Mouse (Mus musculus): ENCODE results near the gene Arl16. TPM values are rescaled to one million over a fixed set of nuclear protein-coding genes. Genes with fewer than 3 reads are reported as not detected.

Arl16 gene
- polyA plus RNA-seq, 1 experiment from 2014 or later, result 33.6 TPM

DNA sequence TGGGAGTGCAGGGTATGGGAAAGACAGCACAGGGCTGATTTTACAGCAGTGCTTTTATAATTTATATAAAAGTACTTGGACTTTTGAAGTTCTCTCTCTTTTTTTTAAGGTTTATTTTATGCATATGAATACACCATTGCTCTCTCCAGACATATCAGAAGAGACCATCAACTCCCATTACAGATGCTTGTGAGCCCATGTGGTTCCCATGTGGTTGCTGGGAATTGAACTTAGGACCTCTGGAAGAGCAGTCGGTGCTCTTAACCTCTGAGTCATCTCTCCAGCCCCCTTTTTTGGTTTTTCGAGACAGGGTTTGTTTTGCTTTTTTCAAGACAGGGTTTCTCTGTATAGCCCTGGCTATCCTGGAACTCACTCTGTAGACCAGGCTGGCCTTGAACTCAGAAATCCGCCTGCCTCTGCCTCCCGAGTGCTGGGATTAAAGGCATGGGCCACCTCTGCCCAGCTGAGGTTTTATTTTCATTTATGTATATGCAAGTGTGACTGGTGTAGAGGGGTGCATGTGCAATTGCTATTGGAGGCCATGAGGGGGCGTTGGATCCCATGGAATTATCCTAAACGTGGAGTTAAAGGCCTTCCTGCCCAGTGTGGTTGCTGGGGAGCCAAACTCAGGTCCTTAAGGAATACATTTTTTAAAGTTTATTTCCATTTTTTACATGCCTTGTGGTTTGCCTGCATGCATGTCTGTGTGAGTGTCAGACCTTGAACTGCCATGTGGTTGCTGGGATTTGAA lies 8.4 kb downstream of the Arl16 start:
- Histone ChIP-seq H3K4me3 (ENCODE audit: low read length) (peak overlapping the region; percentile 95), H3K27me3 (ENCODE audit: control insufficient read depth, insufficient read depth, low read length) (no peaks in the 10 kb centered on the region), H3K9me3 (replicated peaks; ENCODE audit: control insufficient read depth, low read length) (no peaks in the 10 kb centered on the region), H3K27ac (ENCODE audit: low read length) (no peak overlapping the region; the same call in 1 of the 2 replicates), H3K9ac (ENCODE audit: low read length) (peak overlapping the region; percentile 99), H3K4me2 (ENCODE audit: low read depth, low read length) (peak overlapping the region; percentile 97), H3K4me1 (ENCODE audit: control insufficient read depth, insufficient read depth, low read length) (peaks cover 12% of the 10 kb centered on the region), H3K36me3 (ENCODE audit: control insufficient read depth, insufficient read depth) (peaks cover 15% of the 10 kb centered on the region)
- 68% methylated on average over 6 of the region's 6 CpGs for WGBS
- ATAC-seq (replicated peaks; ENCODE audit: extremely low read depth, insufficient read depth, low FRiP score), result no peak

DNA sequence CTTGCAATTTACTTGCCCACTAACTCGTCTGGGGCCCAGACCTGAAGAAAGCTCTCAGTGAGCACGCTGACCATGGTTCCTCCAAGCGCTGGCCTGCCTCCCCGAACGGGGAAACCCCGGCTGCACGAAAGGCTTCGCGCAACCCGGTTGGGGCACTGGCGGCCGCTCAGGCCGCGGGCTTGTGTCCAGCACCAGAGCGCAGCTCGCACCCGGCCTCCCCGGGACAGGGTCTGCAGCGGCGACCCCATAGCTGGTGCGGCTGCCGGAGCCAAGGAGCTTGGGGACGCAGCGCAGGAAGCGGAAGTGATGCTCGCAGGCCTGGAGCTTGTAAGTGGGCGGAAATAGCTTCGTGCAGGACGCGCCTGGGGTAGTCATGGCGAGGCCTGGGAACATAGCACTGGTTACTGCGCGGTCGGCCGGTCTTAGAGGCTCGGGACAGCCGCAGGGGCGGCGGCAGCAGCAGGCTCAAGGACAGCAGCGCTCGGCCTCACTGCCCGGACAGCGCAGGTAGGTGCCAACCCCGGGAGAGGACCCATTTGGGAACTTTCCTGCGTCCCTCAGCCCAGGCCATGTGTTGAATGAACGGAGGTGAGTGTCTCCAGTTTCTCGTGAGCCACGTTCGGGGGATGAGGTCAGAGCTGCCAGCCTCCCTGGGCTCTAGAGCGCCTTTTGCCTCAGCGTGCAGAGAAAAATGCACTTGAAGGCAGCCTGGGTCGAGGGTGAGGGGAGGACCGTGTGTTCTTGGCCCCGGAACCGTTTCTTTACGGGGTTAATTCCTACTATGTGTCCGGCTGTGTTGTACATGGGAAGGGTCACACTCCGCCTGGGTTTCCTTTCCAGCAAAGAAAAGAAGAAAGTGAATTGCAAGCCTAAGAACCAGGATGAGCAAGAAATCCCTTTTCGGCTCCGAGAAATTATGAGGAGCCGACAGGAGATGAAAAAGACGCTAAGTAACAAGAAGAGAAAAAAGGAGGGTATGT lies 9.3 kb downstream of the Arl16 start, which contains the start of the genes Oxld1 and Ccdc137:
Gene Oxld1 (minus strand): TSS at position 297 of the 980 bp plus-strand sequence.
Gene Ccdc137 (plus strand): TSS at position 344 of the 980 bp plus-strand sequence.
- 2% methylated on average over 62 of the region's 62 CpGs for WGBS
- H3K9me3 ChIP-seq (replicated peaks; ENCODE audit: control insufficient read depth, low read length), result no peaks in the 10 kb centered on the region
- peak; percentile 92 for ATAC-seq (replicated peaks; ENCODE audit: extremely low read depth, insufficient read depth, low FRiP score)
- H3K4me1 ChIP-seq (ENCODE audit: control insufficient read depth, insufficient read depth, low read length), result peaks cover 12% of the 10 kb centered on the region
- H3K36me3 ChIP-seq (ENCODE audit: control insufficient read depth, insufficient read depth), result peaks cover 15% of the 10 kb centered on the region
- H3K27ac ChIP-seq (ENCODE audit: low read length), result peak within 1 kb of the TSS; percentile 96
- H3K4me3 ChIP-seq (ENCODE audit: low read length), result peak within 1 kb of the TSS; percentile 95
- H3K27me3 ChIP-seq (ENCODE audit: control insufficient read depth, insufficient read depth, low read length), result no peaks in the 10 kb centered on the region
- peak within 1 kb of the TSS; percentile 97 for H3K4me2 ChIP-seq (ENCODE audit: low read depth, low read length)
- peak within 1 kb of the TSS; percentile 99 for H3K9ac ChIP-seq (ENCODE audit: low read length)

DNA sequence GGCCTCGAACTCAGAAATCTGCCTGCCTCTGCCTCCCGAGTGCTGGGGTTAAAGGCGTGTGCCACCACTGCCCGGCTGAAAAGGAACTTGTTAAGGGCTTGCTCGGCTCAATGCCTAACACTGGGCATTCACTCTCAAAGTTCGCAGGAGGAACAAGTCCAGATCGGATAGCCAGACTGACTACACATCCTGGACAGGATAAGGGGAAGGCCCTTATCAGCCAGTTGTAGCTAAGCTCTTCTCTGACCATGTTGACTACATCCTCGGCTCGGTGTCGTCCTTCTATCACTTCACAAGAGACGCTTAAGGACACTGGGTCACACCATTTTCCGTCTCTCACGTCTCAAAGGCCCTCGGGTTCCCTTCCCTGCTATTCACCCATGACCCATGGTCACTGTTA lies 10.0 kb downstream of the Arl16 start:
- Histone ChIP-seq H3K4me2 (ENCODE audit: low read depth, low read length) (peak overlapping the region; percentile 97), H3K4me1 (ENCODE audit: control insufficient read depth, insufficient read depth, low read length) (peaks cover 12% of the 10 kb centered on the region), H3K27me3 (ENCODE audit: control insufficient read depth, insufficient read depth, low read length) (no peaks in the 10 kb centered on the region), H3K36me3 (ENCODE audit: control insufficient read depth, insufficient read depth) (peaks cover 15% of the 10 kb centered on the region), H3K4me3 (ENCODE audit: low read length) (peak overlapping the region; percentile 95), H3K27ac (ENCODE audit: low read length) (peak overlapping the region; percentile 96), H3K9me3 (replicated peaks; ENCODE audit: control insufficient read depth, low read length) (no peaks in the 10 kb centered on the region), H3K9ac (ENCODE audit: low read length) (peak overlapping the region; percentile 99)
- 16% methylated on average over 14 of the region's 14 CpGs for WGBS
- ATAC-seq (replicated peaks; ENCODE audit: extremely low read depth, insufficient read depth, low FRiP score), result peak; percentile 5; the same call in 1 of the 2 replicates

DNA sequence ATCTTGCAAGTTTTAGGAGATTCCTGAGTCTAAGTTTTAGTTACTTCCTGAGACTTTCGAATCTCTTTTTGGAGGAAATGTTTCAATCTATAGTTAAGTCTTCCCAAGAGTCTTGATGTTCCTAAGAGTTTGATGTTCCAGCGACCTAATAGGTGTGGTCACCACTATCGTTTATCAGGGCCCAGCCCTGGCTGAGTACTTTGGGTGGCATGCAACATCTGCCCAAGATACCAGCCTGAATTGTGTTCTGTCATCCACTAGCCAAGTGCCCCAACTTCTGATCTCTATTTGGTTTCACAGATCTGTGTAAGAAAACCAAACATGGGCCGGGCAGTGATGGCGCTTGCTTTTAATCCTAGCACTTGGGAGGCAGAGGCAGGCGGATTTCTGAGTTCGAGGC lies 12.0 kb downstream of the Arl16 start:
- no peak overlapping the region for H3K9ac ChIP-seq (ENCODE audit: low read length)
- no peak for ATAC-seq (replicated peaks; ENCODE audit: extremely low read depth, insufficient read depth, low FRiP score)
- H3K9me3 ChIP-seq (replicated peaks; ENCODE audit: control insufficient read depth, low read length), result no peaks in the 10 kb centered on the region
- no peak overlapping the region for H3K4me2 ChIP-seq (ENCODE audit: low read depth, low read length)
- 92% methylated on average over 7 of the region's 7 CpGs for WGBS
- no peaks in the 10 kb centered on the region for H3K27me3 ChIP-seq (ENCODE audit: control insufficient read depth, insufficient read depth, low read length)
- H3K27ac ChIP-seq (ENCODE audit: low read length), result no peak overlapping the region
- H3K4me1 ChIP-seq (ENCODE audit: control insufficient read depth, insufficient read depth, low read length), result peaks cover 12% of the 10 kb centered on the region
- no peak overlapping the region for H3K4me3 ChIP-seq (ENCODE audit: low read length)
- H3K36me3 ChIP-seq (ENCODE audit: control insufficient read depth, insufficient read depth), result peaks cover 2% of the 10 kb centered on the region; the same call in 1 of the 2 replicates

DNA sequence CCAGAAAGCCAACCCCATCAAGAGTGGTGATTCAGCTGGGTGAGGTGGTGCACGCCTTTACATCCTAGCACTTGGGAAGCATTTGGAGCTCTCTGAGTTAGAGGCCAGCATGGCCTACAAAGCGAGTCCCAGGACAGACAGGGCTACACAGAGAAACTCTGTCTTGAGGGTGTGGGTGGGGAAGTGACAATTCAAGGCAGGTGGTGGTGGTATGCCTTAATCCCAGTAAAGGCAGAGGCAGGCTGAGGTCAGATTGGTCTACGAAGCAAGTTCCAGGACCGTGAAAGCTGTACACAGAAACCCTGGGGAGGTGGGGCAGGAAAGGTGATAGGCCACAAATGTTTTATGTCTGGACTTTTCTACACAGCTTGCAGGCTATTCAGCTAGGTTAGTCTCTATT lies 12.4 kb downstream of the Arl16 start:
- Histone ChIP-seq H3K27ac (ENCODE audit: low read length) (no peak overlapping the region), H3K9me3 (replicated peaks; ENCODE audit: control insufficient read depth, low read length) (no peaks in the 10 kb centered on the region), H3K27me3 (ENCODE audit: control insufficient read depth, insufficient read depth, low read length) (no peaks in the 10 kb centered on the region), H3K4me1 (ENCODE audit: control insufficient read depth, insufficient read depth, low read length) (peaks cover 12% of the 10 kb centered on the region), H3K4me3 (ENCODE audit: low read length) (no peak overlapping the region), H3K9ac (ENCODE audit: low read length) (no peak overlapping the region), H3K4me2 (ENCODE audit: low read depth, low read length) (no peak overlapping the region), H3K36me3 (ENCODE audit: control insufficient read depth, insufficient read depth) (peaks cover 2% of the 10 kb centered on the region; the same call in 1 of the 2 replicates)
- 91% methylated on average over 4 of the region's 4 CpGs for WGBS
- ATAC-seq (replicated peaks; ENCODE audit: extremely low read depth, insufficient read depth, low FRiP score), result no peak

DNA sequence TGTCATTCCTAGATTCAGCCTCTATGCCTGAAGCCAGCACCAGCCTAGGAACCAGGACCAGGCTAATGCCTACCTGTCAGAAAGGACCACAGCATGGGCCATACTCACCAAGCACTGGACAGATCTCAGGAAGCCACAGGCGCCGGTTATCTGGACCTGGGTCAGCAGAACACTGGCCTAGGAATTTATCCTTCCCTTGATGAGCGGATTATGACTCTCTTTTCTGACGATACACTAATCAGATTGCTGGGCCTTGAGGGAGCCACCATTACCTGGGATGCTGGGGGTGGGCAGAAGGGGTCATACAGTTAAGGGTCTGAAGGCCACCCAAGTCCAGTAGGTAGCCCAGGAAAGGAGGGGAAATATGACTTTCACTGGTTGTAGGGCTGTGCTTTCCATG lies 14.1 kb downstream of the Arl16 start, which contains the start of gene Pde6g:
Gene Pde6g (minus strand): TSS at position 195 of the 400 bp plus-strand sequence.
- no peaks in the 10 kb centered on the region for H3K9me3 ChIP-seq (replicated peaks; ENCODE audit: control insufficient read depth, low read length)
- peaks cover 5% of the 10 kb centered on the region for H3K4me1 ChIP-seq (ENCODE audit: control insufficient read depth, insufficient read depth, low read length)
- no peak within 1 kb of the TSS for H3K4me3 ChIP-seq (ENCODE audit: low read length)
- no peaks in the 10 kb centered on the region for H3K27me3 ChIP-seq (ENCODE audit: control insufficient read depth, insufficient read depth, low read length)
- 80% methylated on average over 4 of the region's 4 CpGs for WGBS
- no peak for ATAC-seq (replicated peaks; ENCODE audit: extremely low read depth, insufficient read depth, low FRiP score)
- H3K36me3 ChIP-seq (ENCODE audit: control insufficient read depth, insufficient read depth), result no peaks in the 10 kb centered on the region
- H3K9ac ChIP-seq (ENCODE audit: low read length), result no peak within 1 kb of the TSS
- H3K27ac ChIP-seq (ENCODE audit: low read length), result no peak within 1 kb of the TSS
- no peak within 1 kb of the TSS for H3K4me2 ChIP-seq (ENCODE audit: low read depth, low read length)

DNA sequence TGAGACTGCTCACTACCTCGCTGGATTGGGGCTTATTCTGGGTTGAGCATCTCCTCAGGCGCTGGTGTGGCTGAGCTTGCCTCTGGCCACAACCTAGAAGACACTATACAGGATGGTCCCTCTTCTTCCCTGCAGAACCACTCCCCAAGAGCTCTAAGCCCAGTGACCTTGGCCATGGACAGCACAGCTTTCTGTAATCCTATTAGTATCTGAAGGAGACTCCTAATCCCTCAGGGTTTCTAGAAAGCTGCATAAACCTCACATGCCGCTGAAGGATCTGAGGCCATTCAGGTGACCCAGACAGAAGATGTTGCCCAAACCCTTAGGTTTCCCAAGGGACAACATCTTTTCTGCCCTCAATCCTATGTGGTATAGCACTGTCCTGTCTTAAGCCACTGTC lies 15.2 kb downstream of the Arl16 start:
- H3K4me3 ChIP-seq (ENCODE audit: low read length), result no peak overlapping the region
- H3K9ac ChIP-seq (ENCODE audit: low read length), result no peak overlapping the region
- peaks cover 5% of the 10 kb centered on the region for H3K4me1 ChIP-seq (ENCODE audit: control insufficient read depth, insufficient read depth, low read length)
- no peaks in the 10 kb centered on the region for H3K9me3 ChIP-seq (replicated peaks; ENCODE audit: control insufficient read depth, low read length)
- H3K4me2 ChIP-seq (ENCODE audit: low read depth, low read length), result no peak overlapping the region
- H3K27me3 ChIP-seq (ENCODE audit: control insufficient read depth, insufficient read depth, low read length), result no peaks in the 10 kb centered on the region
- 46% methylated on average over 3 of the region's 3 CpGs for WGBS
- no peak for ATAC-seq (replicated peaks; ENCODE audit: extremely low read depth, insufficient read depth, low FRiP score)
- H3K27ac ChIP-seq (ENCODE audit: low read length), result no peak overlapping the region
- H3K36me3 ChIP-seq (ENCODE audit: control insufficient read depth, insufficient read depth), result no peaks in the 10 kb centered on the region

DNA sequence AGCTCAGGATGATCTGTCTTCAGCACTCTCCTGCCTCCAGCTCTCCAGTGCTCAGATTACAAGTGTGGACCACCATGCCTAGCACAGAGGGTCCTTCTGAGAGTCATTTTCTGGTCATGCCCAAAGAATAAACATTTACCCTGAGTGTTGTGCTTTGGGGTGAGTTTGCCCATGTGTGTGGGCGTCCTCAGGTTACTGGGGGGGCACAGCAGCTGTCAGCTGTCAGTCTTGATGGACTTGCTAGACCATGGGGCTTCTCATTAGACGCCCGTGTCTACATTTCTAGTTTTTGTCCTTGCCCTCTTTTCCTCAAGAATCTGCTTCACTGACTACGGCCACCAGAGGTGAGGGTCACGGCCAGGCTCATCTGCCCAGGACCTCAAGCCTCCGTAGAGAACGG lies 20.2 kb downstream of the Arl16 start:
- Histone ChIP-seq H3K27ac (ENCODE audit: low read length) (no peak overlapping the region), H3K4me3 (ENCODE audit: low read length) (no peak overlapping the region), H3K9ac (ENCODE audit: low read length) (no peak overlapping the region), H3K36me3 (ENCODE audit: control insufficient read depth, insufficient read depth) (no peaks in the 10 kb centered on the region), H3K4me2 (ENCODE audit: low read depth, low read length) (no peak overlapping the region), H3K4me1 (ENCODE audit: control insufficient read depth, insufficient read depth, low read length) (no peaks in the 10 kb centered on the region), H3K27me3 (ENCODE audit: control insufficient read depth, insufficient read depth, low read length) (no peaks in the 10 kb centered on the region), H3K9me3 (replicated peaks; ENCODE audit: control insufficient read depth, low read length) (no peaks in the 10 kb centered on the region)
- ATAC-seq (replicated peaks; ENCODE audit: extremely low read depth, insufficient read depth, low FRiP score), result no peak
- 78% methylated on average over 7 of the region's 7 CpGs for WGBS

Measured in heart, embryonic 16.5 days (tissue).